In genomic region chr17:83672685-83673084, GRCm38 (mm10) we compare ENCODE assay signal across 19 mouse cellular contexts. TPM values are rescaled to one million over a fixed set of nuclear protein-coding genes. Genes with fewer than 3 reads are reported as not detected.
"Had no signal": no experiment of that assay in that cellular context is flagged by ENCODE, and none has a peak within 500 bp of the region (broad histone marks: within the 10 kb centered on the region; RNA-seq: fewer than 3 reads in every experiment).

No protein-coding gene starts in this region.

- H3K36me3 ChIP-seq: hindbrain, embryonic 12.5 days; kidney, embryonic 15.5 days; limb, embryonic 15.5 days; midbrain, embryonic 15.5 days; neural tube, embryonic 12.5 days; stomach, embryonic 15.5 days had no signal

- H3K9me3 ChIP-seq: hindbrain, embryonic 12.5 days; kidney, embryonic 15.5 days; limb, embryonic 15.5 days; megakaryocyte, embryonic 14.5 days; midbrain, embryonic 15.5 days; neural tube, embryonic 12.5 days; stomach, embryonic 15.5 days had no signal

- ATAC-seq: hindbrain, embryonic 16.5 days; inflammation-experienced regulatory T-cells, adult 6 months; lung, postnatal 0 days; midbrain, embryonic 15.5 days had no signal

- H3K4me3 ChIP-seq: hindbrain, embryonic 12.5 days; kidney, embryonic 15.5 days; limb, embryonic 15.5 days; megakaryocyte, embryonic 14.5 days; midbrain, embryonic 15.5 days; neural tube, embryonic 12.5 days; stomach, embryonic 15.5 days had no signal

- H3K9ac ChIP-seq: hindbrain, embryonic 12.5 days; kidney, embryonic 15.5 days; limb, embryonic 15.5 days; midbrain, embryonic 15.5 days; neural tube, embryonic 12.5 days; stomach, embryonic 15.5 days had no signal

- H3K4me1 ChIP-seq: hindbrain, embryonic 12.5 days; kidney, embryonic 15.5 days; limb, embryonic 15.5 days; midbrain, embryonic 15.5 days; neural tube, embryonic 12.5 days; stomach, embryonic 15.5 days had no signal

- DNase-seq: lung, adult 2 months; retina, postnatal 1 day; right cerebral cortex, postnatal 4 days; thymus, adult 2 months; thymus, postnatal 25 days had no signal

- H3K27me3 ChIP-seq: hindbrain, embryonic 12.5 days; kidney, embryonic 15.5 days; limb, embryonic 15.5 days; megakaryocyte, embryonic 14.5 days; midbrain, embryonic 15.5 days; neural tube, embryonic 12.5 days; stomach, embryonic 15.5 days had no signal

- H3K4me2 ChIP-seq: hindbrain, embryonic 12.5 days; kidney, embryonic 15.5 days; limb, embryonic 15.5 days; midbrain, embryonic 11.5 days; midbrain, embryonic 15.5 days; neural tube, embryonic 12.5 days; stomach, embryonic 15.5 days had no signal

- H3K27ac ChIP-seq: hindbrain, embryonic 12.5 days; kidney, embryonic 15.5 days; limb, embryonic 15.5 days; macrophage; midbrain, embryonic 15.5 days; neural tube, embryonic 12.5 days; stomach, embryonic 15.5 days had no signal

RNA-seq across cellular contexts. Expression of gene Kcng3, which starts 41.0 kb away (rescaled TPM):
- total RNA-seq: monocyte, adult 5-6 weeks had no signal
- polyA plus RNA-seq: hindbrain, embryonic 16.5 days; inflammation-experienced regulatory T-cells, adult 6 months; kidney, embryonic 15.5 days; limb, embryonic 11.5 days; limb, embryonic 15.5 days; lung, postnatal 0 days; macrophage; midbrain, embryonic 11.5 days; neural tube, embryonic 12.5 days had no signal
